Mouse (Mus musculus) spleen, adult 18-20 months (tissue): ENCODE measurements around the gene BC004004.
"Not testable (repeated sequence)": the region's sequence is repeated elsewhere in the genome, so short reads cannot be mapped to it uniquely, and the experiment has no call there.

Experiments
- DNase-seq, 2 experiments: peaks; one replicate each; pipeline ENCODE4 v3.0.0; 2022; ENCODE audit warnings: mixed read lengths in 2 of 2

Gene BC004004

GRCm38 (mm10) chr17:29301421-29301820, 32.8 kb downstream of the BC004004 start:
- no peak for DNase-seq

DNA sequence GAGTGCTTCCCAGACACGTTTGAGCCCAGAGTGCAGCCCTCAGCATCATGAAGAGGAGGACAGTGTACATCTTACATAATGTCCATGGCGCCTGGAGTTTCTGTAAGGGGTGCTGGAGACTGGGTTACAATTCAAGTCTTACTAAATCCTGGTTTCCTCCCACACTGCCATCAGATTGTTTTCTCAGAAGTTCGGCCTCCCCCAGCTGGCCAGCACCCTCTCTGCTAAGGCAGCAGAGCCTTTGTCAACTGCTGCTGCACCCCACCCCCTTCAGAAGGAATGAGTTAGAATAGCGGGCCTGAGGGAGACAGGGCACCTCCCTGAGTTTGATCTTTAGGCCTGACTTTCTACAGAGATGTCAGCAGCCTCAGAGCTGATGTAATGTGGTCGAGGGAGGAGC, 33.6 kb downstream of the BC004004 start:
- no peak for DNase-seq

- peak in 1 of 2 experiments; percentile 49 for DNase-seq
These were observed 34.5 kb downstream of the BC004004 start for GRCm38 (mm10) chr17:29303087-29303486.

DNA sequence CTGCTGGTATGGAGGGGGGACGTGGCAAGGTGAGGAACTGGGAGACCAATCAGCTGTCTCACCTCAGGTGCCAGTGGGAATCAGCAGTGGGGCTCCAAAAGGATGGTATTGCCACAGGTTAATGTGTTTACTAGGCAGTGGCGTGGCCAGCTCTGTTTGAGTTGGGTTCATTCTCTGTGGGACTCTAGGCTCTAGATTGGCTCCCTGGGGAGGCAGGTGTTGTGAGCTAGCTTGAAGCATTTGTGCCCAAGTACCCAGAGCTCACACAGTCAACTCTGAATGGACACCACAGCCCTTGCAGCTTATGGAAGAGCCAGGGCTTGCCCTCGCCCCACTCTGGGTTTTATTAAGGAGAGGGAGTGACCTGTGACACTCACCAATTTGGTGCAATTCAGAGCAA, 35.3 kb downstream of the BC004004 start:
- peak; percentile 34 to 50 for DNase-seq

- DNase-seq, result peak; percentile 70 to 81
These were observed 35.9 kb downstream of the BC004004 start for GRCm38 (mm10) chr17:29304376-29305057.

- DNase-seq, result peak; percentile 30 to 40
These were observed 36.6 kb downstream of the BC004004 start for GRCm38 (mm10) chr17:29305058-29305806.

GRCm38 (mm10) chr17:29305871-29306270, 37.3 kb downstream of the BC004004 start:
- peak in 1 of 2 experiments; percentile 28 for DNase-seq

DNA sequence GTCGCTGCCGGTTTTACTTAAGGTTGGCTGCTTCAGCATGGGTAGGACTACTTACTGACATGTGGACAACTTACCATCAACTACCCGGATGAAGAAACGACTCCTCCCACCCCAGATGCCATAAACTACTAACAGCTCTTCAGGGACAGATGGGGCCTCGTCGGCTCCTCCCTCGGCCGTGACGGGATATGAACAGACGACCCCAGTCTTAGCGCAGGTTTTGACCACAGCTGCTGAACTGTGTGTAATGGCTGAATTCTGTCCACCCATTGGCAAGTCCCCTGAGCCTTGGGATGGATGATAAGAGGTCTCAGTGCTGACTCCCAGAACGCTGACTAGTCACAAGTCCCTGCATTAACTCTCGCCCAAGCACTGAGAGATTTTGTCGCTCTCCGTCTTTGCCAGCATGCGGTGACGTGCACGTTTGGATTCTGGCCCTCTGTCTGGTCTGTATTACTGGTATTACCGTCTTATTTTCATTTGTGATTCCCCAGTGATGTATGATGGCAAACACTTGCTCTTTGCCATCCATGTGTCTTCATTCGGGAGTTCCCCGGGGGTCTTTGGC, 41.6 kb downstream of the BC004004 start:
- no peak for DNase-seq

GRCm38 (mm10) chr17:29311602-29312001, 43.0 kb downstream of the BC004004 start:
- no peak for DNase-seq

DNA sequence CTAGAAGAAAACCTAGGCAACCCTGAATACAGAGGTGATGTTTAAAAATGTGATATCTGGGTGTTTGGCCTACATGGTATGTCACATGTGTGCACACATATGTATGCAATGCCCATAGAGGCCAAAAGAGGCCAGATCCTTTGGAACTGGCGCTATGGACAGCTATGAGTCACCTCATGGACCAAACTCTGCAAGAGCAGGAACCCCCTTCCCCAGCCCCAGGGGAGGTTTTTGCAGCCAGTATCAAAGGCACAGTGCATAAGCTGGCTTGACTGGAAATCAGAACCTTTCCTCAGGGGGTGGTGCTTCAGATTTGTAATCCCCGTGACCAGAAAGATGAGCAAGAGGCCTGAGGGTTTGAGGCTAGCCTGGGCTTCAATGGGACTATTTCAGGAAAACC, 43.5 kb downstream of the BC004004 start:
- no peak for DNase-seq

DNA sequence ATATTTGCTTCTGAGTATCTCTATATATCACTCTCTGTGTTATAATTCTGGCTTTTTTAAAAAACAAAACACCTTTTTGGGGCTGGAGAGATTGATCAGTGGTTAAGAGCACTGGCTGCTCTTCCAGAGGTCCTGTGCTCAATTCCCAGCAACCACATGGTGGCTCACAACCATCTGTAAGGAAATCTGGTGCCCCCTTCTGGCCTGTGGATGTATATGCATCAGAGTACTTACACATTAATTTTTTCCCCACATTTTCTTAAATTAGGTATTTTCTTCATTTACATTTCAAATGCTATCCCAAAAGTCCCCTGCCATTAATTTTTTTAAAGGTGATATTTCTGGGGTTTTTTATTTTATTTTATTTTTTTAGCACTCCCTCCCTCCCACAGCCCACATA, 44.7 kb downstream of the BC004004 start:
- no peak for DNase-seq

DNA sequence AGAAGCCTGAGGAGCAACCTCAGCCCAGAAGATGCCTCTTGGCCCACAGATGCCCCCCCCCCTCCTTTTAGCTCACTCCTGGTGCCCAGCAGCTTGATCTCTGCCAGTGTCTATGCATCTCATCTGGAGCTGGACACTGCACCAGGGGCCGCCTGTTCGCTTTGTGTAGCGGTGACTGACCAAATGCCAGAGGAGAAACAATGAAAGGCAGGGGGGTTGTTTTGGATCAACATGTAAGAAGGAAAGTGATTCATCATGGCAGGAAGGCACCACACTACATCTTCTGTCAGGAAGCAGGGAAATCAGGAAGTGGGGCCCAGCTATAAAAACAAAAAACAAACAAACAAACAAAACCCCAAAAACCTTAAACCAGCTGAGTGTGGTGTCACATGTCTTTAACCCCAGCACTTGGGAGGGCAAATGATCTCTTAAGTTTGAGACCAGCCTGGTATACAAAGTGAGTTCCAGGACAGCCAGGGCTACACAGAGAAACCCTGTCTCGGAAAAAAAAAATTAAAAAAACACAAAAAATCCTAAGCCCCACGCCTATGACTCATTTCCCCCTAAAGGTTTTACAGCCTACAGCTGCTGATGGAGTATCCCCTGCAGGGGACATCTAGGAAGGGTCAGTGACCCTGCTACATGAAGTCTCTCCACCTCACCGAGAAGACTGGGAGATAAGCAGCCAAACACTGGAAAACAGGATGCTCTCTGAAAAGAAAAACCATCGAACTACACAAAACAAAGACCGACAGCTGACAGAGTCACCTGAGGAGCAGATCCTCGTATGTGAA, 47.3 kb downstream of the BC004004 start:
- no peak for DNase-seq

DNA sequence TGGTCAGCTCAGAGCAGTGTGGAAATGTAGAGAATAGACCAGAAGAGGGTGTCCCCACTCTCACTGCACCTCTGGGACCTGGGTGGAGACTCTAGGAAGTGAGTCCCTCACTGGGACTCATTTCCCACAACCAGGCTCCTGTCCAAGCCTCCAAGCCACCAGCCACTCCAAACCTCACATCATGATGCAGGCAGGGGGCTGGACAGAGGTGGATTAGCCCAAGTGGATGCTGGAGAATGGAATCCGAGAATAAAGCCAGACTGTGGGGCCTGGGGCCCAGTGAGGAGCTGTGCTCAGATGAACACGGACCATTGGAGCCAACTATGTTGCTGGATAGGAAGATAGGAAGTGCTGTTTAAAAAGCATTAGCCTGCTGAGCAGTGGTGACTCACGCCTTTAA, 48.3 kb downstream of the BC004004 start:
- no peak for DNase-seq

GRCm38 (mm10) chr17:29317380-29317779, 48.8 kb downstream of the BC004004 start, which contains the start of gene Pi16:
TSS of gene Pi16 (plus strand) at chr17:29317680.
- not testable (repeated sequence) for DNase-seq

DNA sequence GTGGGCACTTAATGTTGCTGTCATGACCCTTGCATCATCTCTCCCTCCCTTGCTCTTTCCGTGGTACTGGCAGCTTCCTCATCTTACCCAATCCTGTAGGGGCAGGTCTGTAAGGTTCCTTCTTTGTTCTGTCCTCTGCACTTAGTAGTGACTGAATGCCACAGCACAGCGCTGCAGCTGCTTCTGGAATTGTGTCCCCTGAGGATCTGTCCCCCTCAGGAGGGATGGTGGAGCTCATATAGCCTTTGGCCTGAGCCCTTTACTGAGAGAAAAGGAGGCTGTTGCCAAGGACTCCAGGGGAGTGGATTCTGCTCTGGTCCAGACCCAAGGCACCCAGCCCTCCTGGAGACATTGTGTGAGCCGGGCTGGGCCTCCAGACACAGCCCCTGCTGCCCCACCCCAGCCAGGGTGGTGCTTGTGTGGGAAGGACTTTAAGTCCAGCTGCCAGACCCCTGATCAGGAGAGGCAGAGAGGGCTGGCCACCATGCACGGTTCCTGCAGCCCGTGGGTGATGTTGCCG, 50.2 kb downstream of the BC004004 start:
- DNase-seq, result no peak

DNA sequence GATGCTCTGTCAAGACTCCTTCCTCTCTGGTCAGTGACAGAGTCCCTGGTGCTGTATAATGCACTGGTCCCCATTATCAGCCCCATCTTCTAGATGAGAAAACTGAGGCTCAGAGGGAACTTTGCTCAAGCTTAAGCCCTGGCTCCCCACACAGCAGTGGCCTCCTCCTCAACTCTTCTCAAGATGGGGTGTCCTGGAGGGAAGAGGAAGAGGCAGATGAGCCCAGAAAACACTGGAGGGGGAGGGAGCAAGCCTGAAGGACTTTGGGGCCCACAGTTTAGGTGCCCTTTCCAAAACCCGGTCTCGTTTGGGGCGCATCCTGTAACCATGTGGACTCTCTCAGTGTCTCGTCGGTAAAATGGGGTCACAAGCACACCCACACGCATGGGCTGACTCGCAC, 50.9 kb downstream of the BC004004 start:
- no peak for DNase-seq

DNA sequence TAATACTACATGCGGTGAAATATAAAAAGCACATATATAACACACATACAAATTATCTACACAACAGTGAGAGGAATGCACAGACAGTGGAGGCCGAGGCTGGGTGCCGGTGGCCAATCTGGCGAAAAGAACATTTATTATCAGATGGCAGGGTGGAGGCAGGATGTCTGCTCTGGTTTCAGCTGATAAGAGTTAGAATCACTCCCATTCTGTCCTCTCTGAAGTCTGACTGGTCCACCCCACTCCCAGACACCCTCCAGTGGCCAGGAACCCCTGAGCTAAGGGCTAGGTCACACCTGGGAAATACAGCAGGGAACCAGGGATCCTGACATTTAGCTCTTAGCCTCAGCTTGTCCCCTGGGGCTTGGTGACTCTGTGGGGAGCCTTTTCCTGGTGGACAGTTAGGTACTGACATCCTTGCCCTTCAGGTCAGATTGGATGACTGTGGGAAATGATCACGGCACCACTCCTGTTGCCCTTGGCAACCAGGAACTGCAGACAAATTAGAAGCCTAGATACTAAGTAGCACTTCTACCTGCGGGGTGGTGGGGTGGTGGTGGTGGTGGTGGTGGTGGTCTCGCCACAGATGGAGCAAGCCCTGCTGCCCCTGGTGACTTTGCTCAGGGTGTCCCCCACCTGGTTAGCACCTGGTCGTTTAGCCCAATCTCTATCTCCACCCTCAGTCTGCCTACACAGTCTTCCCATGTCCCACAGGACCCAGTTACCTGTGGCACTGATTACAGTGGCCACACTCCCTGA, 51.5 kb downstream of the BC004004 start:
- no peak for DNase-seq

DNA sequence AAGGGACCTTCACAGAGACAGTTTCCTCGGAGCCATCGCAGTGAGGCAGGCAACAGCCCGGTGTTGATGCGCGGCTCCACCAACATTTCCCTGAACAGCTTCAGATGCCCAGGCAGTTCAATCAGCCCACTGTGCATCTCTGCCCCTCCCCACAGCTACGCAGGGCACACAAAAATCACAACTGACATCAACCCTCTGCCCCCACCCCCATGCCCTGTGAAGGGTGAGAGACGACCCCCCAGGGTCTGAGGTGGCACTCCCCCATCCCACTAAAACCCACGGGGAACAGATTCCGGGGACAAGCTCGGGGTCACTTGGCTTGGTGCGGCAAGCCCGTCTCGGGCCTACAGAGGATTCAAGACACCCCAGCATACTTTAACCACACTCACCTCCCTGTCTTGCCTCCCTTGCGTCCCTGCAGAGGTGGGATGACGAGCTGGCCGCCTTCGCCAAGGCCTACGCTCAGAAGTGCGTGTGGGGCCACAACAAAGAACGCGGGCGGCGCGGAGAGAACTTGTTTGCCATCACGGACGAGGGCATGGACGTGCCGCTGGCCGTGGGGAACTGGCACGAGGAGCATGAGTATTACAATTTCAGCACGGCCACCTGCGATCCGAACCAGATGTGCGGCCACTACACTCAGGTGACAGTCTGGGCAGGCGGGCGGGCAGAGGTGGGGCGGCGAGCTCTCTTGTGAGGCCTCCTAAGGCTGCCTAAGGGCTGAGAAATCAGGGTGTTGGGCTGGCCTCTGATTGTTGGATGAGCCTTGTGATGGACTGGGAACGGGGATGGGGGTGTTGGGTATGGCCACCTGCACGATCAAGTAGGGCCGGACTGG, 53.4 kb downstream of the BC004004 start:
- no peak for DNase-seq

DNA sequence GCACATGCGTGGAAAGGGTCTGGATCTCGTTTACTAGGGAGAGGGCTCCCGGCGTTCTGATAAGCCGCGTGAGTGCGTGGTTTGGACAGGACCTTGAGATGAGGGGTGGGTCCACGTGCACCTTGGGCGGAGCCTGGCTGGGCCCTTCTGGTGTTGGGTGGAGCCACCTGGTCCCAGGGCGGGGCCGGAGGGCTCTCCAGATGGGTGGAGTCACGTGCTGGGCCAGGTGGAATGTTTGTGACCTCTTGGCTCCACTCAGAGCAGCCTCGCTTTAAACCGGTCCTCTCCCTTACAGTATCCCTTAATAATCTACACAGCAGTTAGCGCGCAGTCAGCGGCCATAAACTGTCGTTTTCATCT, 54.0 kb downstream of the BC004004 start:
- no peak for DNase-seq

- no peak for DNase-seq
These were observed 55.0 kb downstream of the BC004004 start for GRCm38 (mm10) chr17:29323625-29324024.

GRCm38 (mm10) chr17:29325831-29326230, 57.2 kb downstream of the BC004004 start:
- no peak for DNase-seq
